ENCODE assay signal across 18 mouse cellular contexts in the genomic region with DNA sequence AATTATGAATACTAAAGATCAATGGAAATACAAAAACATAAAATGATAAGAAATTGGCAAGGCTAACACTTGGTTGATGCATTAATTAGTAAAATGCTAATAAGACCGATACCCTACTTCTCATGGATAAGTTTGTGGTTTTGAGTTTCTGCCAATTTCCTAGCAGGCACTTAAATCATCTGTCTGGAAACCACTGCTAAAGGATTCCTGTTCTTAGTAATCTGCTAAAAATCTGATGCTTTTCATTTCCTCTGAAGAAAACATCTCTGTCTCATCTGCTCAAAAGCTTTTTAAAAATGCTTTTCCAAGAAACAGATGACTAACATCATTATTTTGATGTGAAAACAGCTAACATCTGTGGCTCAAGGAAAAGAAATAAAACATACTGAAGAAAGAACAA.
"Had no signal": no experiment of that assay in that cellular context is flagged by ENCODE, and none has a peak within 500 bp of the region (broad histone marks: within the 10 kb centered on the region; RNA-seq: fewer than 3 reads in every experiment).

No protein-coding gene starts in this region.

- H3K36me3 ChIP-seq: limb, embryonic 12.5 days; liver, embryonic 13.5 days; neural tube, embryonic 12.5 days; neural tube, embryonic 15.5 days had no signal

- DNase-seq: kidney, postnatal 10 days; kidney, postnatal 36 days; layer of hippocampus, postnatal 36 days; liver; liver, embryonic 13.5 days; lung, adult 2 months; lung, postnatal 14 days; lung, postnatal 4 days; midbrain, embryonic 14.5 days; right cerebral cortex, adult 18-20 months; right cerebral cortex, postnatal 25 days; thymus, adult 18-20 months; thymus, postnatal 36 days had no signal

- H3K4me1 ChIP-seq: limb, embryonic 12.5 days; liver, embryonic 13.5 days; neural tube, embryonic 12.5 days; neural tube, embryonic 15.5 days had no signal

- H3K27ac ChIP-seq: left cerebral cortex, adult 2 months; limb, embryonic 12.5 days; liver, embryonic 13.5 days; neural tube, embryonic 12.5 days; neural tube, embryonic 15.5 days had no signal

- H3K27me3 ChIP-seq: limb, embryonic 12.5 days; liver, embryonic 13.5 days; neural tube, embryonic 12.5 days; neural tube, embryonic 15.5 days had no signal

- H3K9ac ChIP-seq: limb, embryonic 12.5 days; liver, embryonic 13.5 days; neural tube, embryonic 12.5 days; neural tube, embryonic 15.5 days had no signal

- H3K4me3 ChIP-seq: left cerebral cortex, adult 2 months; limb, embryonic 12.5 days; liver, embryonic 13.5 days; neural tube, embryonic 12.5 days; neural tube, embryonic 15.5 days had no signal

- H3K4me2 ChIP-seq: limb, embryonic 12.5 days; liver, embryonic 13.5 days; midbrain, embryonic 11.5 days; neural tube, embryonic 12.5 days; neural tube, embryonic 15.5 days had no signal

- H3K9me3 ChIP-seq: limb, embryonic 12.5 days; liver, embryonic 13.5 days; neural tube, embryonic 12.5 days; neural tube, embryonic 15.5 days had no signal
